Mouse (Mus musculus) activated CD4-positive, CD25-positive, alpha-beta regulatory T cell, adult 4 months (primary cell): Measurements from ENCODE around the gene Capn7. TPM values are rescaled to one million over a fixed set of nuclear protein-coding genes. Genes with fewer than 3 reads are reported as not detected.

Experiments
- ATAC-seq: one replicate; pipeline ENCODE4 v1.8.0; 2017
- polyA plus RNA-seq, 2 experiments: library from polyadenylated mRNA; unstranded; fragments of 100-300 nt; shearing (Covaris generic); gene quantifications; one replicate each; pipeline ENCODE4 v1.2.1; 2017

The Capn7 gene
- polyA plus RNA-seq, 2 experiments from 2014 or later: 18.1 to 18.6 TPM

- ATAC-seq: no peak
Observed at GRCm38 (mm10) chr14:31416411-31416810, 80.0 kb downstream of the Capn7 start.

DNA sequence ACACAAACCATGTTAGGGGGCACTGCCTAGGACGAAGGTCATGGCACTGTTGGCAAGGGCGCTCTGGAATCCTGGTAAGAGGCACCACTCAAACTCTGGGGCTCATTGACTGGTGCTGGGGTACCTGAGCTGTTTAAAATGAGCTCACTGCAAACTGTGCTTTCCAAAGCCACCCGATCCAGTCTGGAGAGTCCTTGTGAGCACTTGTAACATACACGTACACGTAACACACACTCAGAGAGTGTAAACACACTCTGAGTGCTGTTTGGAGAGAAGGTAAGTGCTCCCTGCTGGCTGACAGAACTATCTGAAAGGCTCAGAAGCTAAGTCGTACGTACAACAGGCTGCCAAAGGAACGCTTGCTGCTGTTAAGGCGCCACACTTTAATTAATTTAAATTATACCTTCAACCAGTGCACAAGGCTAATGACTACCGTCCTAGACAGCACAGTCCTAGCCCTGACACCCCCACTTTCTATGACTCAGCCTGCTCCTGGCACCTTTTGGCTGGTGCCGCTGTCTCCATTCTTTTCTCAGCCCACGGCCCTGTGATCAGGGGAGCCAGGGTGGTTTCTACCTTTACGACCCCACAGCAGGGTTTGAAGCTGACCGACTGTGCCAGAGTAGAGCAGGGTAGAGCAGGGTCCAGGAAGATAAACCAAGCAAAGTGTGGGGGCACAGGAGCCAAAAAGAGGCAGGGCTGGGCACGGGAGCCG is 80.6 kb downstream of the Capn7 start:
- ATAC-seq: no peak

DNA sequence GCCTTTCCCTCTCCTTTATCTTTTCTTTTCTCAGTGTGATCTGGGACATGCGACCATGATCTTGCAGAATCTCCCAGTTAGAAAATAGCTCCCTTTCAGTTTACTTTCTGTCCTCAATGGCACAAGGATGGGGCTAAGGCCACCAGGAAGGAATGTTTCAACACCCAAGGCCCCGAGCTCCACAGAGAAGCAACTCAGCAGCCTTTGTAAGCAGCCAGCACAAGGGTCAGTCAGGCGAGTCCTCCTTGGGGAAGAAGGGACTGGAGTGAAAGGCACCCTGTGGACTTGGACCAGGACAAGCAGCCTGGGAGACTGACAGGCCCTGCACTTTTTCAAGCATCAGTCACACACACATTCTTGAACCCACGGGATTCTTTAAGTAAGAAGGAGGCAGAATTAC is 82.8 kb downstream of the Capn7 start:
- no peak for ATAC-seq

DNA sequence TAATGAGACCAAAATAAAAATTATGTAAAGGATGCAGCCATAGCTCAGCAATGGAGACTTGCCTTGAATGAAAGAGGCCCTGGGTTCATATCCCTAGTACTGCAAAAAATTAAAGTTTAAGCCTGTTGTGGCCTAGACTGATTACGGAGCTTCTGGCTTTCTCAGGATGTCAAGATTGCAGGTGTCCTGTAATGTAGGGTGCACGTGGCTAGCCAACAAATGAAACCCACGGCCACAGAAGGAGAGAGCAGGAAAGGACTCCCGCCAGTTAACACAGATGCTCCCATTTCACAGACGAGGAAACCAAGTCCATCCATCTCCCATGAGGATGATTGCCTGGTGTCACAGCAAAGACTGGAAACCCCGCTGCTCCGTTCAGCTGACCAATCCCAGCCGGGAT is 83.7 kb downstream of the Capn7 start:
- ATAC-seq: no peak

DNA sequence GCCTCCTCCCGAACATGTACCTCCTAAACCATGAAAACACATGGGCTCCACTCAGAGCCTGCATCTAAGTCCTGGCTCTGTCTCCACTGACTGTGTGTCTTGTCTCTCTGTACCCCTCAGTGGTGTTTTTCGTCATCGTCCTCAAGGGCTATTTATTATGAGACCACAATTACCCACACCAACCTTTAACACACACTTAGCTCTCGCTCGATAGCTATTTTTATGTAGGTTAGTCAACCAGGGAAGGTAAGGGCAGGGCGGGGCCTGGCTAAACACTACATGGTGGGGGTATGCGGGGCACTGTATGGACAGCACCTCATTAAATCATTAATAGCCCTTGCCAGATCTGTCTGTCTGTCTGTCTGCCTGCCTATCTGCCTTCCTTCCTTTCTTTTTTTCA is 84.1 kb downstream of the Capn7 start:
- ATAC-seq: no peak

GRCm38 (mm10) chr14:31420985-31421384 is 84.5 kb downstream of the Capn7 start:
- no peak for ATAC-seq

Other genes starting within 250 kb of the Capn7 start
- gene Smim4, start 207.7 kb upstream of the Capn7 start, polyA plus RNA-seq: 100 to 1,000 TPM in 1 of 2 experiments, 10 to 100 TPM in 1; 76.4 to 122 TPM
- not detected for gene Nt5dc2, start 205.6 kb upstream of the Capn7 start, polyA plus RNA-seq
- gene Stab1, start 168.0 kb upstream of the Capn7 start, polyA plus RNA-seq: 1 to 10 TPM; 1.6 to 1.9 TPM
- not detected for gene Tnnc1, start 128.3 kb upstream of the Capn7 start, polyA plus RNA-seq
- 100 to 1,000 TPM; 130 to 131 TPM for gene Nisch, start 119.7 kb upstream of the Capn7 start, polyA plus RNA-seq
- gene Sema3g, start 118.8 kb upstream of the Capn7 start, polyA plus RNA-seq: not detected
- gene Phf7, start 85.3 kb upstream of the Capn7 start, polyA plus RNA-seq: 10 to 100 TPM; 10.7 to 12.9 TPM
- gene Bap1, start 85.2 kb upstream of the Capn7 start, polyA plus RNA-seq: 10 to 100 TPM; 21.1 to 25.4 TPM
- gene Dnah1, start 12.7 kb upstream of the Capn7 start, polyA plus RNA-seq: under 1 TPM in 1 of 2 experiments, not detected in 1; 0.04 TPM
- gene Sh3bp5, start 99.4 kb downstream of the Capn7 start, polyA plus RNA-seq: 10 to 100 TPM; 13.1 to 13.9 TPM
- gene Eaf1, start 157.8 kb downstream of the Capn7 start, polyA plus RNA-seq: 10 to 100 TPM; 12.2 to 13.5 TPM
- gene Mettl6, start 158.4 kb downstream of the Capn7 start, polyA plus RNA-seq: 10 to 100 TPM; 68.1 to 79.9 TPM